Mouse (Mus musculus) kidney, adult 9 months (tissue): ENCODE data around the gene Col5a1.

ENCODE experiments used
- DNase-seq: peaks from one replicate; pipeline ENCODE4 v3.0.0; 2022

Gene Col5a1

DNA sequence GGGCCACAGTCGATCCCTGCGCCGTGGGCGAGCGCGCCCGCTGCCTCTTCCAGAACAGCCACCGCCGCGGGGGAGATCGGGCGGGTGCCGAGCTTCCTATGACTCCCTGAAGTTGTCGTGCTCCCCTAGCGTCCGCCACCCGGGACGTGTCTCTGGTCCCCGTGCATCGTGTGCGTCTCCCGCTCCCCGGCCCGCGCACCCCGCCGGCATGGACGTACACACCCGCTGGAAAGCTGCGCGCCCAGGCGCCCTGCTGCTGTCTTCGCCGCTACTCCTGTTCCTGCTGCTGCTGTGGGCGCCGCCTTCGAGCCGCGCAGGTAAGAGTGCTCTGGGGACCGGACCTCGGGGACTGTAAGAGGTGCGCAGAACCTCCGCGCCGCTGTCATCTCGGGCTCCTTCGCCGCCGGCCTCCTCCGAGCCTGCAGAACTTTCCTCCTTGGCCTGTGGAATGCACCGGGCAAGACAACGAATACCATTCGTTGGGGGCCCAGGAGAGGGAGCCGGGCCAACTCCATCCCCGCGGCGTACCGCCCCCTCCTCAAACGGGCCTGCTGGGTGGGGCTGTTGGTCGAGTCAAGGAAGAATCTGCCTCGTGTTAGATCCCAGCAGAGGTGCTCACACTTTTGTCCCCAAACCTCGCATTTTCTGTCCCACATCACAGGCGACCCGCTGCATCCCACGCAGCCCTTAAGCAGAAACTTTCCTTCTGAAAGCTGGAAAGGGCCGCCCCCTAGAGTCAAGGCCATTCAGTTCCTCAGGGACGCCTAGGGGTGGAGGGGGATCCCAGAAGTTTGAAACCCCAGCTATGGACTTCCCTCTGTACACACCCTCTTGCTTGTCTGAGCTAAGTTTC is 609 bp downstream of the Col5a1 start:
- peak; percentile 11 for DNase-seq

DNA sequence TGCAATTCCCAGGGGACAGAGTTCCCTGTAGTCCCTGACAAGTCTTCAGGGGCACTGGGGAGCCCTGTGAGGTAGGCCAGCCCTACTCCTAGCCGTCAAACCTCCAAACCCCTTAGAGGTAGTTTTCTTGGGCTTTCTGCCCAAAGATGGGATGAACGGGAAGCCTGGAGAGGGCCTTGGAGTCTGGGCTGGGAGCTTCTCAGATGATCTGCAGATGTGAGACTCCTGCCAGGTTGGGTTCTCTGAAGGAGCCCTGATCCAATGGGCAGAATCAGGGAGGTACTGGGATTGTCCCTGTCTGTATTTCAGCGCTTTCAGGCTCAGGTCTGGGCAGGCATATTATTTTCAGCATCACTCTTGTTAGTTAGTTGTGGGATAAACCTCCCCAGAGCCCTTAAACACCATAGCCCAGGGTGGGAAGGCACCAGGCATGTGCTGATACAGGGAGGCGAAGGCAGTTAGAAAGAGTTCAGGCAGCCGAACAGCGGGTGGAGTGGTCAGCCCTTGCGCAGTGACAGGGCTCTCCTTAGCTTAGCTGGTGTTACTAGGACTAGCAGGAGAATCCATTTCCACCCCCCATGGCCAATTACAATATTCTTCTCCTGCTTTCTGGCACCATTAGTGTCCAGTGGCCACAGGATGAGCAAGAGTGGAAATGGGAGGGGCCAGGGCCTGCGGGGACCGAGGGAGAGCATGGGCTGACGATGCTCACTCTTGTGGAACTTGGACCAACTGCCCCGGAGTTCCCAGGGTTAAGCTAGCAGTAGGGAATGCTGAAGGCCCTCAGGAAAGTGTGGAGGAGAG is 1.4 kb downstream of the Col5a1 start:
- peak; percentile 9 for DNase-seq

DNA sequence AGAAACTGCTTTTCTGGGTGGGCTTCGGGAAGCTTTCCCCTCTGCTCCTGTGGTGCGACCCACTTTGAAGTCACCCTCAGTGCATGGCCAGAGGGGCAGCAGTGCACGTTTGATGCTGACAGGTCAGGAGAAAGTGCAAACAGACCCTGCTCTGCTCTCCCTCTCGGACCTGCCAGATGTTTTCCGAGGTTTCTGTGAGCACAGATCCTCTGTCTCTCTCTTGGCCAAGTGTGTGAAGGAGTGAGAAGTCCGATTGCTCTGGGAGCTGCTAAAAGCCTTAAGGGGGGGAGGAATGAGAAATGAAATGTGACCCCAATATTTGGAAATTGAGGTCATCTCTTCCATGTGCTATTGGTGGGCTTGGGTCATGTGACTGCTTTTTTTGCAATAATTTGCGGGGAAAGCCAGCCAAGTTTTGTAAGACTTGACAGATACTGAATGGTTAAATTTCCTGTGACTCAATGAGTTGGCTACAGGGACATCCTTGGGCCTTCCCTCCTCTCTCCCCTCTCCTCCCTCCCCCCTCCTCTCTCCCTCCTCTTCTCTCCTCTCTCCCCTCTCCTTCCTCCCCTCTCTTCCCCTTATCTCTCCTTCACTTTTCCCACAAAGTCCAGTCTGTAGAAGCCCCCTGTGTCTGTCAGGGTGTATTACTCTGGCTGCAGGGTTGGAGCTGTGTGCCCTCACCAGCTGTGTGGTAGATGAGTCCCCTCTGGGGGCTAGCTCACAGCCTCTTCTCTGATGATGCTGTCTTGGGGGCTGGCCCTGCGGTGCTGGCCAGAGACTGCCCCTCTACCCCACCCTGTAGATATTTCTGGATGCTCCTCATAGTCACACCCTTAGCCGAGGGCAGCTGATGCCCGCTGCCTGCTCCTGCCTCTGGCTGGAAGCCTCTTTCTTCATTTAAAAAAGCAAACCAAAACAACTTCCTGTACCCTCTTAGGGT is 2.6 kb downstream of the Col5a1 start:
- DNase-seq, result peak; percentile 13

DNA sequence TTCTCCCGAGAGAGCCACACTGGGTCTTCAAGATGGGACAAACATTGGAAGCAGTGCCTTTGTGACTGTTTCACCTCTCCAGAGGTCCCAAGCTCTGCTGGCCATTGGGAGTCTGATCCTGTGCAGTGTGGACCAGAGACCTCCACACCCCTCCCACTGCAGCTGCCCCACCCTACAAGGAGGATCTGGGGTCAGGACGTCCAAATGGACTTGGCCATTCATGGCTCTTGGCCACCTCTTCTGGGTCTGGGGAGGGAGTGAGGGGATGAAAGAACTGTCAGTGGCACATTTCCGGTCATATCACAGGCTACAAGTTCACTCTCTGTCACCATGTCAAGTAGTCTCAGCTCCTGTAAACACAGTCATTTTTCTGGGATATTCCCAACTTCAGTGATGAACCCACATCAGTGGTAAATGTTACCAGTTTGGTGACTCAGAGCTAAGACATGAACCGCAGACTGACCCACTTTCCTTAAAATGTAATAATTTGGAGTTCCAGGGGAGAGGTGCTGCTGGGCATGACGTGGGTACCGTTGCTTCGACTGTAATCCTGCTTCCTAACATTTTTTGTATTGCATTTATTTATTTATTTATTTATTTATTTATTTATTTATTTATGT is 5.8 kb downstream of the Col5a1 start:
- no peak for DNase-seq

DNA sequence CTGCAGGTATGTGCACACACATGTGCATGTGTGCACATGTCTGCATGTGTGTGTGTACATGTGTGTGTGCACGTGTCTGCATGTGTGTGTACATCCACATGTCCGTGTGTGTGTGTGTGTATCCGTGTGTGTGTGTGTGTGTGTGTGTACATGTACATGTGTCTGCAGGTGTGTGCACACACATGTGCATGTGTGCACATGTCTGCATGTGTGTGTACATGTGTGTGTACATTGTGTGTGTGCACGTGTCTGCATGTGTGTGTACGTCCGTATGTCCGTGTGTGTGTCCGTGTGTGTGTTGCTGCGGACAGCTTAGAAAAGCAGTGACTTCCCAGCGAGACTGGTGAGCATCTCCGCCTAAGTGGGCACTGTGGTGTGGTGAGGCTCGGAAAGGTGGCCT is 6.8 kb downstream of the Col5a1 start:
- no peak for DNase-seq

DNA sequence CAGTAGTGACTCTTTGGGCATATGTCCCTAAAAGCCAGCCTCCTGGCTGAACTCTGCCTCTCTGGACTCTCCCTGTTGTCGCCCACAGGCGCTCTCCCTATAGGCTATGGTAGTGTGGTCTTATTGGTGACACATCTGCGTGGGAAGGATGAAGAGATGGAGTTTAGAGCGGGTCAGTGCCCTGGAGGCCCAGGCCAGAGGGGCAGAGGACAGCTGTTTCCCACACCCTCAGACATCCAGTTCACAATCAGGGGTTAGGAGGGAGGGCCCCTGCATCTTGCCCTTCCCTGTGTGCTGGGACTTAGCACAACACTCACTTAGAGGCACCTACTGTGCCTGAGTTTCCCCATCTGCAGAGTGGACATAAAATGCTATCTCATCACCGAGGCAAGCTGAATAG is 8.8 kb downstream of the Col5a1 start:
- no peak for DNase-seq

DNA sequence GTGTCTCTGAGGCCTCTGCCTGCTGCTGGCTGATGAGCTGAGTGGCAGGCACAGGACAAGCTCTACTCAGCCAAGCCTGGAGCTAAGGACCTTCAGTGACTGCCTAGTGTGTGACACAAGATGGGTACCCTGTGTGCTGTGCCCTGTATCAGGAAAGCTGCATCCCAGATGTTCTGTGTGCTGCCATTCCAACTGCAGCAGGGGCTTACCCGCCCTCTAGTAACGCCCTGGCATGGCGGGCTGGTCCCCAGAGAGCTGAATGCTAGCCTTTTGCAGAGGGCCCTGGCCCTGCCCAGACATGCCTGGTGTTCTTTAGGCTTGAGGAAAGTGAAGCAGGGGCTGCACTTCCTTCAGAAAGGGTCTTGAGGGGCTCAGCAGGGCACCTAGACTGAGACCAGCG is 9.4 kb downstream of the Col5a1 start:
- DNase-seq, result no peak

DNA sequence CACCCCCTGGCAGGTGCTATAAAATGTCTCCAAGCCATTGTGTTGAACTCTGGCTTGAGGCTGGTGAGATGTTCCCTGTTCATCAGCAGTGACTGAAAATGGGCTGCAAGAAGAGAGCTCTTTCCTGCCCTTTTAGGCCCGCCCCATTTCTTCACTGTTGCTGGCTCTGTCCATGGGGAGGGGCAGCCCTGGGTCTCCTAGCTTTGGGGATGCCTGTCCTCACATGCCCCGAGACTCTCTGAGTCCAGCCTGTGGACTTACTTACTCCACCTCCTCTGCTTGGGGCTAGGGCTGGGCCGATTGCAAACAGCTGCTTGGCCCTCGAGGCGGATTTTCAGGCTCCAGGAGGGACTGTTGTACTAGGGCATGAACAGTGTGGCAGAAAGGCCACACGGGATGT is 10.9 kb downstream of the Col5a1 start:
- DNase-seq, result peak; percentile 26

DNA sequence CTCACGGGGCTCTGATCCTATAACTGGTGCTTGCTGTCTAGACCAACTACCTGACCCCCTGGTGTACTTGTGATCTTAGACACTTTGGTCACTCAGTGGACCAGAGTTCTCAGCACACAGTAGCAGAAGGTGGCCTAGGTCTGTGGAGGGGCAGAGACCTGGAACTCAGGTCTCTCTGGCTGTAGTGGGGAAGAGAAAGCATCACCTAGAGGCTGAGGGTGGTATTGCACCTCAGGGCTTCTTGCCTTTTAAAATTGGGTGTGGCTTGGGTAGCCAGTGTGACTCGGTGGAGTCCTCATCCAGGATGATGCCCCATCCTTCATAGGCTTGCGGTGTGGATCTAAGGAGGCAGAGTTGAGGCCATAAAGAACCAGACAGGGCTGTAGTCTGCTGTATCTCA is 13.7 kb downstream of the Col5a1 start:
- DNase-seq, result peak; percentile 57

DNA sequence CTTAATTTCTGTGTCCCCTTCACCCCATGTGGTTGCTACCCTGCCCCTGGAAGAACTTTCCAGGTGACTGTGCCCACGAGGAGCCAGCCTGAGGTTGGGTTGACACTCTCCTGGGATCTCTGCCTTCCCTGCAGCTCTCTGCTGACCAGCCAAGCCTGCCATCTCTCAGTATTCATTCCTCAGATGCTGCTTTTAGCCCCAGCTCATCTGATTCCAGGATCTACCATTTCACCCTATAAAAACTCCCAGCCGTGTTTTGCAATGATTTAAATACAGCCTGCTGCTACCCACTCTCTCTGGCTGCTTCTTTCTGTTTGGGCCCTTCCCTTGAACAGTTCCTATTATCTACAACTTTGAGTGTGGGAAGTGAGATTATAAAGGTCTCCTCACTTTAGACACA is 14.9 kb downstream of the Col5a1 start:
- DNase-seq, result no peak

DNA sequence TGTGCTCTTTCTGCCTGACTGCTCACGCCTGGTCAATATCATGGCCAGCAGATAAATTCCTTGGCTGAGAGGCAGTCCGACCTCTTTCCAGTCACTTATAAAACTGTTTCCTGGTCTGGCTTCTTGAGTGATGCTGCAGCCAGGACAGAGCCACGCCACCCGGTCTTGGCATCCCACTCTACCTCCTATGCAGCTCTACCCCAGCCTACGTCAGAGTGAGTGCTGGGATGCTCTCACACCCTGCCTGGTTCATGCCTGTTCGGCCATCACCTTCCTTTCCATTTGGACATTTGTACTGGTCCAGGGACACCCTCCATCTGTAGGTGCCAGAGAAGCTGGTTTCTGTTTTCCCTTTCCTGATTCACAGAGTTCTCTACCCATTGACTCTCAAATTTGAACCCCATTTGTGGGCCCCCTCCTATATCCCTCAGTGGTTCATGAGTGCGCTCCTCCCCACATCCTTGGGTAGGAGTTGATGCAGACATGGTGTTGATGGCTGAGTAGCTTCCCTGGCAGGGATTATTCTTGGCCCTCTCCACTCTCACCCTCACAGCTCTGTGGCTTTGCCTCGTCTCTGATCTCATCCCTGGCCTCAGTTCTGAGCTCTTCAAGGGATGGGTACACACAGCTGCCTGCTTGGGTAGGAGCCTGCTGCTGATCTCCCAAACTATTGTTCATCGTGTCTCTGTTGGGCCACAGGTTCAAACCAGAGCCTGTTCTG is 15.5 kb downstream of the Col5a1 start:
- DNase-seq, result no peak

DNA sequence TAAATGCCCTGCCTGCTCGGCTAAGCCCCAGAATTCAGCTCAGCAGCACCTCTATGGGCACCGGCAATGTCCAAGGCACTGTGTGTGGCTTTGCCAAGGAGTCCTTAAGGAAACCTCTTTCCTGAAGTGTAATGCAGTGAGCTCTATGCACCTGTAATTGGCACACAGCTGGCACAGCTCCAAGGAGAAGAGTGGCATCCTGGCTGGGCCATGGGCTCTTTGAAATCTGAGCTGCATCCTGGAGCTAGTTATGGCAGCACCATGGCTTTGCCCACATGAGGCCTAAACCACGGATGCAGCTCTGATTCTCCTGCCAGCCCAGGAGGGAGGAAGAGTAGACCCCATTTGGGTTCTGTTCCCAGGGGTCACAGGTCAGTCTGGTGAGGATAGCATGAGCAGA is 16.1 kb downstream of the Col5a1 start:
- no peak for DNase-seq

DNA sequence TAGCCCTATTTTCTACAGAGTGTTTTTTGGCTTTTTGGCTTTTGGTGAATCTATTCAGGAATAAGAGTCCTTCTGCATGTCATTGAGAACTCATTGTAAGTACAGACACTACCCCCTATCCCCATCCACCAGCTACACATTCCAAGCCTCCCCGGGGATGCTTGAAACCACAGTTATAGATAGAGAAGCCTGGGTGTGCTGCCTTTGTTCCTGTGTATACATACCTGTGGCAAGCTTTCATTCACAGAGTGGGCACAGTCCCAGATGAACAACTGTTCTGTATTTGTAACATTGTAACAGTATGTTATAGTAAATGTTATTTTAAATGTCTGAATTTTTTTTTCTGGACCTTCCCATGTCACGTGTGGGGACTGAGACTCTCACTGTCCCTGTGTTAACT is 19.2 kb downstream of the Col5a1 start:
- no peak for DNase-seq

DNA sequence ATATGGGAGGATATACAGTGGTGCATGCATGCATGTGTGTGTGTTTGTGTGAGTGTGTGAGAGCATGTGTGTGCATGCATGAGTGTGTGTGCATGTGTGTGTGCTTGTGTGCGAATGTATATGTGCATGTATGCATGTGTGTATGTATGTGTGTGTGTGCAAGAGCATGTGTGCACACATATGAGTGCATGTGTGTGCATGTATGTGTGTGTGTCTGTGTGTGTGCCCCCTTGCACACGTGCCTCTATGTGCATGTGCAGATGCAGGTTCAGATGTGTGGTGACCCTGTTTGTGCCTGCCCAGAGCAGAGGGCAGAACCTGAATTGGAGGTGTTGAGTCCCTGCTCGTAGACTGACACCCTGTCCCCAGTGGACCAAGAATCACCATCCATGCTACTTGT is 24.3 kb downstream of the Col5a1 start:
- no peak for DNase-seq

DNA sequence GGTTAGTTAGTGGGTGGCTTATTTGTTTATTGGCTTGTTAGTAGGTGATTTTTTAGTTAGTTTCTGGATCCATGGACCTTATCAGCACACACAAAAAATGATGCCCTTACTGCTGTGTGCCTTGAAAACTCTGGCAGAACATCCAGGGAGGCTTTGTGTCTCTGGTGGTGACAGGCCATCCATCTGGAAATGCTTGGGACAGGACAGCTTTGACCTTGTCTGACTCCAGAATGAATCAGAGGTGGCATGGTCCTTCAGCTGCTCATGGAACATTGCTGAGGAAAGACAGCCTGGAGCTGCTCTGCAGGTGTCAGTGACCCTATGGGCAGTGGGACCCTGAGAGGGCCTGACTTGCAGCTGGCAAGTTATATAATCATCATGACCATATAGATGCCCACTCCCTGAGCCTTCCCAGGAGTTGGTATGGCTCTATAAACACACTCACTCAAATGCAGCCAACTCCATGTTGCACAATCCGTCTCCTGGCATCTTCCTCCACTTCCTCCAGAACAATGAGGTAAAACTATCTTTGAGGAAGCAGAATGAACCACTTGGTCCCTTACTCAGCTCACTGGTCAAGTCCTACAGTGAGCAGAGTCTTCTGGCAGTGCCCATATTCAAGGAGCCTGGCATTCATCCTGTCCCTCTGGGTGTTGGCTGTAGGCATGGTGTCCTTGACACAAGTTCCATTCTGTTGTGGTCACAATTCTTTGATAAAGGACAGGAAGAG is 26.5 kb downstream of the Col5a1 start:
- DNase-seq, result no peak

DNA sequence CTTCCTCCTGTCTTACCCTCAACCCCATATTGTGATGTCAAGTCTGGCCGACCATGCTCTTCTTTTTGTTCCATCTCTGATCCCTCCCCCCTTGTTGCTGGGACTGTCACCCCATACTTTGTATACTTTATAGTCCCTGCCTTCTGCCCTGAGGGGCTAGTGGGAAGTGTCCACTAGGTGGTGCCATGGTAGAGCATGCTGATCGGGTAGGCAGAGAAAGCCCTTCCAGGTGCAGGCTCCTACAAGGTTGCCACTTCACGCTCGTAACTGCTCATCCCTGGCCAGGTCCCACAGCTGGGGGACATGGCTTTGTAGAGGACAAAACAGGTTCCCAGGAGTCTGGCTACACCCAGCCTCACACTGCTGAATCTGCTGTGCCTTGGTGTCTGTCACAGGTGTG is 29.5 kb downstream of the Col5a1 start:
- peak; percentile 24 for DNase-seq

DNA sequence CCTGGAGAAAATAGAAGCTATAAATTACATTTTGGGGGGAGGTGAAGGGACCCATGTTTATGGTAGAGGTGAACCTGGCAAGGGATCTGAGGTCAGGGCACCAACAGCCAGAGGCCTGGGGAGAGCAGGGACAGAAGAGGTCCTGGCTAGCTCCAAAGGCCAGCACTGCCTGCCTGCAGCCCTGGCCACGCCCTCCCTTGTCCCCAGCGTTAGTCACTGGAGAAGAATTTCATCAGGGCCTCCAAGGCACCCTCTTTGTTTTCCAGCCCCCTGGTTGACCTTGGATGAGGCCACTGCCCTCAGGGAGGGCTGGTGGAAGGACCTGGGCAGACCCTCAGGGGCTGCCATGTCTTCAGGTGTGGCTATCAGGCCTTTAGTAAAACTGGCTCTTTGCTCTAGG is 30.1 kb downstream of the Col5a1 start:
- no peak for DNase-seq

DNA sequence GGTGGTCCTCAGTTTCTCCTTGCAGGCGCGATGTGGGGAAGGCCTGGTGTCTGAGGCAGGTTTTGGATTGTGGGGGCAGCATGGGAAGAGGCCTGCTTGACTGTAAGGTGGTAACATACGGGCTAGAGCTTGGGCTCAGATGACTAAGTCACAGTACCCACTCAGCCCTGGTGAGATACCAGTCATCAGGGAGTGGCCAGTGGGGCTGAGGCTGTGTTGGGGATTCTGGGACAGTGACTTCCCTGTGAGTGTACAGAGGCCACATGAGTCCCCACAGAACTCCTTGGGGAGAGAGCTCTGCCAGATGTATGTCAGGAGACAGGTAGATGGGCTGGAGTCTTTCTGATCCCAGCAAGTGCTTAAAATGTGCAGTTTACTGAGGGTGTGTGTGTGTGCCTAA is 31.0 kb downstream of the Col5a1 start:
- DNase-seq, result no peak

DNA sequence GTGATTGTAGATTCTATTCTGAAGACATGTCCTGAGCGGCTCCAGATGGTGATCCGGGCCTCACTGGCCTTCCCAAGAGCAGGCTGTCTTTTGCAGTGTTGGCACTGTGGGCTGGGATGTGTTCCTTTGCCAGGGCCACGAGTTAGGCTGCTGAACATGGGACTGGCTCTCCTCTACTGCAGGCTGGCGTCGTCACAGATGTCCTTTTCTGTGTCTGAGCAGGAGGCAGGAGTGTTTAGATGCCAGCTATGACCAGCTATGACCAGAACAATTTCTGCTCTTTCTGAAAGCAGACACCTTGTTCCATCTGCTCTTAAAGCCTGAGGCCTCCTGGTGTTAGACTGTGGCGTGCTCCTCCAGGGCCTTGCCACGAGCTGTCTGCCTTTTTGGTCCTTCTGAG is 31.9 kb downstream of the Col5a1 start:
- DNase-seq, result no peak

DNA sequence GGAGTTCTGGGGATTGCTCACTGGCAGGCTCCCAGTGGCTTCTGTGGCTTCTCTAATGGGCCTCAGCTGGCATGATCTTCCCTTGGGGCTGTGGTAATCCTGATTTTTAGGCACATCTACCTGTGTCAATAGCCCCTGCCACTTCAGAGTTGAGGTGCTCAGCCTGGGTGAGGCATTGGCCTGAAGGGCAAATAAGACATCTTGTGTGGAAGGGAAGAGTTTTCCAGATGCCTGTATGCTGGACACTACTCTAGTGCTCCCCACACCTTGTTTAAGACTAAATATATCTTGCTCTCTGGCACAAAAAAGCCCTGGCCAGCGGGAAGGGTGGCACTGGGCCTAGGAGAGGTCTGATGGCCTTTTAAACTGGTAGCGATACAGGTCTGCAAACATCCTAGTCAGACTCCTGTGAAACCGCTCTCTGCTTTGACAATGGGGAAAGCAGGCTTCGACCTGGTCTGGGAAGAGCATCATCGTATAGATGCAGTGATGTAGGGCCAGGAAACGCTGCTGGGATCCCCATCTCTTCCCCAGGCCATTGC is 33.2 kb downstream of the Col5a1 start:
- no peak for DNase-seq

DNA sequence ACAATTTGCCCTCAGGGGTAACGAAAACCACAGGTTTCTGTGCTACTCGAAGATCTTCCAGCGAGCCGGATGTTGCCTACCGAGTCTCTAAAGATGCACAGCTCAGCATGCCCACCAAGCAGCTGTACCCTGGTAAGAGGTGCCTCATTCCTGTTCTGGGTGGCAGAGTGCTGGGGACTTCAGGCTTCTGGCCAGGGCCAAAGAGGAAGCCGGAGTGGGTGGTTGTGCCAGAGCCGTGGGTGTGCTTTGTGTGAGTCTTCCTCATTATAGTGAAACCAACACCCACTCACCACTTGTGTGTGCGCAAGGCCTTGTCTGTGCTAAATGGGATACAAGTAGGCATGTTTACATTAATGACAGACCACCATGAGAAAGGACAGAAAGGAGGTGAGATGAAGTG is 35.8 kb downstream of the Col5a1 start:
- no peak for DNase-seq
